Mouse (Mus musculus): ENCODE measurements around the gene Wwp2. TPM values are rescaled to one million over a fixed set of nuclear protein-coding genes. Genes with fewer than 3 reads are reported as not detected.
A peak's percentile ranks its signal among the peaks of the same experiment; 100 is the strongest.

The Wwp2 gene
- polyA plus RNA-seq, 1 experiment from 2014 or later = 49.3 TPM

DNA sequence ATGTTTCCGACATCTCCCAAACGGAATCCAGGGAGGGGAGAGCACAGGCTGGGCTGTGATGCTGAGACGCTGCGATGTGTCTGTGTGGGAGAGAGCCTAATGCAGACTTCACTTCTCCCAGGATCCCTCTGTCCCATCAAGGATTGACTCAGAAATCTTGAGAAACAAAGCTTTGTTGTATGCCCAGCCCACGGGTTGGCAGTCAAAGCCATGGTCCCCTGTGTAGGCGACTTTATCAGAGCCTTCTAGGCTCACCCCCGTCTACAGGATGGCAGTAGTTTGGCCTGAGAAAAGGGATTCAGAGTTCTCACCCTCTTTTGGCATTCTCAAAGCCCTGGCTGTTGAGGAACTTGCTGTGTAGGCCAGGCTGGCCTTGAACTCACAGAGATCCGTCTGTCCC lies 142.4 kb downstream of the Wwp2 start:
- Histone ChIP-seq H3K36me3 (peaks cover 60% of the 10 kb centered on the region), H3K9me3 (no peaks in the 10 kb centered on the region)

DNA sequence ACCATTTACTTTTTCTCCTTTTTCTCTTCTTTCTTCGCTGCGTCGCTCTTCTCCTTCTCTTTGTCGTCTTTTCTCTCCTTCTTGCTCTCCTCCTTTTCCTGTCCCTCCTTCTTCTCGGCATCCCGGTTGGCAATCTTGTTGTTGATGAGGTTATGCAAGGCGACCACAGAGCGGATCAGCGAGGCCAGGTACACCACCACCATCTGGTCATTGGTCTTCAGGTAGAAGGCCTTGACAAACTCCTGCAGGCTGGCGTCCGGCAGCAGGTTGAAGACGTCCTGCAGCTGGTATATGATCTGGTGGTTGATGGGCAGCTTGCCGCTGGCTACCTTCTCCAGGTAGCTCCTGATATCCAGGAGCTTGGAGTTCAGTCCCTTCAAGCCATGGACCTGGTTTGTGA lies 144.7 kb downstream of the Wwp2 start:
- Histone ChIP-seq H3K27ac (no peak overlapping the region), H3K36me3 (peaks cover 81% of the 10 kb centered on the region), H3K4me2 (no peak overlapping the region), H3K4me1 (replicated peaks) (peaks cover 8% of the 10 kb centered on the region), H3K9ac (no peak overlapping the region), H3K27me3 (no peaks in the 10 kb centered on the region), H3K9me3 (no peaks in the 10 kb centered on the region), H3K4me3 (no peak overlapping the region)
- ATAC-seq (ENCODE audit: low FRiP score) = no peak
- WGBS = 95% methylated on average over 13 of the region's 13 CpGs

More for the DNA sequence above, 142.4 kb downstream of the Wwp2 start:
- ATAC-seq (ENCODE audit: low FRiP score) = no peak
- no peaks in the 10 kb centered on the region for H3K27me3 ChIP-seq
- WGBS = 88% methylated on average over 8 of the region's 8 CpGs
- H3K4me3 ChIP-seq = no peak overlapping the region
- H3K4me1 ChIP-seq (replicated peaks) = peaks cover 5% of the 10 kb centered on the region
- H3K4me2 ChIP-seq = no peak overlapping the region
- H3K27ac ChIP-seq = no peak overlapping the region
- no peak overlapping the region for H3K9ac ChIP-seq

DNA sequence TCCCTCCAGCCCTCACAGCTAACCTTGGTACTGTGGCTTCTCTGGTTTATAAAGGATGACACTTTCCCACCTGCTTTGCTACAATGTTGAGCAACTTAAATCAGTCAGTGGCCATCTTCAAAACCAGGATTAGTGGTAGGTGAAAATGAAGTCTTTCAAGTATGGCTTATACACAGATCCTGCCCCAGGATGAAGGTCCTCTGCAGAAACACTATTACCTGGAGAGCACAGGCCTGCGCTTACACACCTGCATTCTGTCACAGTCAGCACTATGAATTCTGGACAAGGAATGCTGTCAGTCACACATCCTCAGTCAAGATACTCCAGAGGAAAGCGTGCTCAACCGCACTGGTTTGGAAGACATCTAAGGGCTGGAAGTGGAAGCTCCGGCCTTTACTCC lies 145.4 kb downstream of the Wwp2 start:
- 99% methylated on average over 4 of the region's 4 CpGs for WGBS
- Histone ChIP-seq H3K27ac (no peak overlapping the region), H3K27me3 (no peaks in the 10 kb centered on the region), H3K36me3 (peaks cover 84% of the 10 kb centered on the region), H3K4me2 (no peak overlapping the region), H3K4me3 (no peak overlapping the region), H3K9me3 (no peaks in the 10 kb centered on the region), H3K4me1 (replicated peaks) (peaks cover 11% of the 10 kb centered on the region), H3K9ac (no peak overlapping the region)
- ATAC-seq (ENCODE audit: low FRiP score) = no peak

DNA sequence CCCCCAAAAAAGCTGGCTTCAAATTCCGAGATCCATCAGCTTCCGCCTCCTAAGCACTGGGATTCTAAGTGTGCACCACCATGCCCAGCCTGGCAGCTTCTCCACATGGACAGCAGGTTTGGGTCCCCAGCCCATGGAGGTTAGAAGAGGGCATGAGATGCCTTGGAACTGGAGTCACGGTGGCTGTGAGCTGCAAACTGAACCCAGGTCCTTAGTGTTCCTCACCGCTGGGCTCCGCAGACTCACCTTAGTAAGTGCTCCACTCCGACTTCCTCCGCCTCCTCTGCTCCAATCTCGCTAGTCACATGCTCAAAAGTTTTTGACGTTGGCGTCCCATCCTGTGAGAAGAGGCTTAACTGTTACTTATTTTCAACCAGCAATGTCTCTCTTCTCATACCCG lies 146.0 kb downstream of the Wwp2 start:
- Histone ChIP-seq H3K4me1 (replicated peaks) (peaks cover 15% of the 10 kb centered on the region), H3K9ac (no peak overlapping the region), H3K4me3 (no peak overlapping the region), H3K27me3 (no peaks in the 10 kb centered on the region), H3K27ac (no peak overlapping the region), H3K9me3 (no peaks in the 10 kb centered on the region), H3K36me3 (peaks cover 84% of the 10 kb centered on the region), H3K4me2 (no peak overlapping the region)
- 92% methylated on average over 11 of the region's 11 CpGs for WGBS
- ATAC-seq (ENCODE audit: low FRiP score) = no peak

- H3K27me3 ChIP-seq = no peaks in the 10 kb centered on the region
- no peak for ATAC-seq (ENCODE audit: low FRiP score)
- peak overlapping the region; percentile 95 for H3K4me3 ChIP-seq
- H3K27ac ChIP-seq = peak overlapping the region; percentile 93
- no peaks in the 10 kb centered on the region for H3K9me3 ChIP-seq
- H3K36me3 ChIP-seq = peaks cover 34% of the 10 kb centered on the region
- peak overlapping the region; percentile 93 for H3K4me2 ChIP-seq
- peaks cover 20% of the 10 kb centered on the region for H3K4me1 ChIP-seq (replicated peaks)
- under 1% methylated on average over 17 of the region's 17 CpGs for WGBS
- H3K9ac ChIP-seq = peak overlapping the region; percentile 94
These were observed 151.3 kb downstream of the Wwp2 start for GRCm38 (mm10) chr8:107587429-107587994.

- Histone ChIP-seq H3K27me3 (no peaks in the 10 kb centered on the region), H3K4me1 (replicated peaks) (peaks cover 20% of the 10 kb centered on the region), H3K9me3 (no peaks in the 10 kb centered on the region), H3K9ac (peak within 1 kb of the TSS; percentile 94), H3K4me3 (peak within 1 kb of the TSS; percentile 95), H3K27ac (peak within 1 kb of the TSS; percentile 93), H3K36me3 (peaks cover 27% of the 10 kb centered on the region), H3K4me2 (peak within 1 kb of the TSS; percentile 93)
- peak; percentile 96 for ATAC-seq (ENCODE audit: low FRiP score)
- 2% methylated on average over 65 of the region's 65 CpGs for WGBS
These were observed 152.0 kb downstream of the Wwp2 start, which contains the start of gene Psmd7 for GRCm38 (mm10) chr8:107587995-107588780. Gene Psmd7, minus strand, starts transcription at chr8:107588464.

- Histone ChIP-seq H3K9ac (no peak overlapping the region), H3K4me1 (replicated peaks) (0 out of 2 replicates have a peak, but pooled peaks cover 3% of the 10 kb centered on the region)
- 83% methylated on average over 5 of the region's 6 CpGs for WGBS
These were observed 158.0 kb downstream of the Wwp2 start for GRCm38 (mm10) chr8:107593967-107594729.

GRCm38 (mm10) chr8:107594817-107595216 lies 158.7 kb downstream of the Wwp2 start:
- 62% methylated on average over 6 of the region's 6 CpGs for WGBS
- Histone ChIP-seq H3K4me3 (no peak overlapping the region), H3K9ac (no peak overlapping the region), H3K4me1 (replicated peaks) (0 out of 2 replicates have a peak, but pooled peaks cover 3% of the 10 kb centered on the region), H3K4me2 (no peak overlapping the region), H3K36me3 (no peaks in the 10 kb centered on the region), H3K27me3 (no peaks in the 10 kb centered on the region), H3K27ac (no peak overlapping the region), H3K9me3 (no peaks in the 10 kb centered on the region)
- no peak for ATAC-seq (ENCODE audit: low FRiP score)

More at GRCm38 (mm10) chr8:107593967-107594729, 158.0 kb downstream of the Wwp2 start:
- Histone ChIP-seq H3K27ac (no peak overlapping the region), H3K36me3 (no peaks in the 10 kb centered on the region), H3K27me3 (no peaks in the 10 kb centered on the region), H3K4me2 (no peak overlapping the region), H3K9me3 (no peaks in the 10 kb centered on the region), H3K4me3 (no peak overlapping the region)
- no peak for ATAC-seq (ENCODE audit: low FRiP score)

DNA sequence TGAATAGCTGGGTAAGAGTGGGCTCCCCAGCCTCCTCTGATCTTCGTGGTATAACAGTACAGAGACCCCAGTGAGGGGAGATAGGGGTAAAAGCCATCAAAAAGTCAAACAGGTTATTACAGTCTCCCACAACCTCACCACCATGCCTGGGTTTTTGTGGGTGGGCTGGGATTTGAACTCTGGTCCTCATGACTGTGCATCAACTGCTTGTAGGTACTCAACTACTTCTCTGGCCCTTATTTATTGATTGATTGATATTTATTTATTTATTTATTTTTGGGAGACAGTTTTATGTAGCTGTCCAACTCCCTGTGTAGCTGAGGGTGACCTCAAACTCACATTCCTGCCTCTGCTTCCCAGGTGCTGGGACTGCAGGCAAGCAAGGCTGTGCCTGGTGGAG lies 161.6 kb downstream of the Wwp2 start:
- Histone ChIP-seq H3K4me2 (no peak overlapping the region), H3K4me1 (replicated peaks) (0 out of 2 replicates have a peak, but pooled peaks cover 3% of the 10 kb centered on the region), H3K4me3 (no peak overlapping the region), H3K9me3 (no peaks in the 10 kb centered on the region), H3K36me3 (no peaks in the 10 kb centered on the region), H3K27ac (no peak overlapping the region), H3K9ac (no peak overlapping the region), H3K27me3 (0 out of 2 replicates have a peak, but pooled peaks cover 2% of the 10 kb centered on the region)
- WGBS = 69% methylated on average over 1 of the region's 1 CpGs
- no peak for ATAC-seq (ENCODE audit: low FRiP score)

GRCm38 (mm10) chr8:107599691-107600090 lies 163.5 kb downstream of the Wwp2 start:
- Histone ChIP-seq H3K9me3 (no peaks in the 10 kb centered on the region), H3K27me3 (0 out of 2 replicates have a peak, but pooled peaks cover 2% of the 10 kb centered on the region), H3K4me3 (no peak overlapping the region), H3K27ac (no peak overlapping the region), H3K4me2 (no peak overlapping the region), H3K9ac (no peak overlapping the region), H3K4me1 (replicated peaks) (peaks cover 3% of the 10 kb centered on the region; the same call in 1 of the 2 replicates), H3K36me3 (no peaks in the 10 kb centered on the region)
- ATAC-seq (ENCODE audit: low FRiP score) = no peak
- 87% methylated on average over 9 of the region's 9 CpGs for WGBS

- no peak overlapping the region for H3K4me3 ChIP-seq
- no peaks in the 10 kb centered on the region for H3K9me3 ChIP-seq
- ATAC-seq (ENCODE audit: low FRiP score) = no peak
- no peak overlapping the region for H3K27ac ChIP-seq
- 0 out of 2 replicates have a peak, but pooled peaks cover 2% of the 10 kb centered on the region for H3K27me3 ChIP-seq
- no peak overlapping the region for H3K9ac ChIP-seq
- no peaks in the 10 kb centered on the region for H3K36me3 ChIP-seq
- no peak overlapping the region for H3K4me2 ChIP-seq
- H3K4me1 ChIP-seq (replicated peaks) = peaks cover 3% of the 10 kb centered on the region; the same call in 1 of the 2 replicates
- 5% methylated on average over 7 of the region's 7 CpGs for WGBS
These were observed 166.9 kb downstream of the Wwp2 start for GRCm38 (mm10) chr8:107603026-107603425.
